Mouse (Mus musculus) 3T3-L1 (cell line): ENCODE data around the gene Phf13.
"Not testable (repeated sequence)": the region's sequence is repeated elsewhere in the genome, so short reads cannot be mapped to it uniquely, and the experiment has no call there.

Experiments
- DNase-seq: peaks from one replicate; pipeline ENCODE4 v3.0.0-alpha.2; 2015; ENCODE audit warnings: low read depth, low spot score

The Phf13 gene

GRCm38 (mm10) chr4:151996173-151996950 is at the start of gene Phf13:
TSS of gene Phf13 (minus strand) at chr4:151996258.
- peak; percentile 99 for DNase-seq

GRCm38 (mm10) chr4:152044609-152045008 is 48.6 kb upstream of the Phf13 start:
- DNase-seq: no peak

GRCm38 (mm10) chr4:152043171-152043570 is 47.1 kb upstream of the Phf13 start:
- DNase-seq: no peak

GRCm38 (mm10) chr4:152041924-152042641 is 46.0 kb upstream of the Phf13 start:
- DNase-seq: no peak

- no peak for DNase-seq
Measured at GRCm38 (mm10) chr4:152039831-152040310, 43.8 kb upstream of the Phf13 start.

GRCm38 (mm10) chr4:152038985-152039830 is 43.1 kb upstream of the Phf13 start, which contains the start of gene Nol9:
TSS of gene Nol9 (plus strand) at chr4:152039321.
- DNase-seq: peak; percentile 80

- DNase-seq: peak; percentile 17
Measured at GRCm38 (mm10) chr4:152038225-152038984, 42.3 kb upstream of the Phf13 start, which contains the start of gene Tas1r1. TSS of gene Tas1r1 (minus strand) at chr4:152038568.

- not testable (repeated sequence) for DNase-seq
Measured at GRCm38 (mm10) chr4:152036464-152036863, 40.4 kb upstream of the Phf13 start.

GRCm38 (mm10) chr4:152032922-152033321 is 36.9 kb upstream of the Phf13 start:
- no peak for DNase-seq

GRCm38 (mm10) chr4:152029997-152030396 is 33.9 kb upstream of the Phf13 start:
- peak; percentile 37 for DNase-seq

GRCm38 (mm10) chr4:152029087-152029486 is 33.0 kb upstream of the Phf13 start:
- DNase-seq: peak; percentile 32

GRCm38 (mm10) chr4:152028456-152028855 is 32.4 kb upstream of the Phf13 start:
- no peak for DNase-seq

GRCm38 (mm10) chr4:152027524-152027923 is 31.5 kb upstream of the Phf13 start, which contains the start of gene Zbtb48:
TSS of gene Zbtb48 (minus strand) at chr4:152027671.
- peak; percentile 96 for DNase-seq

GRCm38 (mm10) chr4:152026751-152027508 is 30.9 kb upstream of the Phf13 start:
- DNase-seq: peak; percentile 51

- no peak for DNase-seq
Measured at GRCm38 (mm10) chr4:152024525-152024924, 28.5 kb upstream of the Phf13 start.

GRCm38 (mm10) chr4:152022506-152022905 is 26.4 kb upstream of the Phf13 start:
- no peak for DNase-seq

- no peak for DNase-seq
Measured at GRCm38 (mm10) chr4:152021568-152022097, 25.6 kb upstream of the Phf13 start.

- DNase-seq: no peak
Measured at GRCm38 (mm10) chr4:152020024-152020423, 24.0 kb upstream of the Phf13 start.

- no peak for DNase-seq
Measured at GRCm38 (mm10) chr4:152019073-152019472, 23.0 kb upstream of the Phf13 start.
